Mouse (Mus musculus) myocyte (in vitro differentiated cells): ENCODE data around the gene Nr2e1. TPM values are rescaled to one million over a fixed set of nuclear protein-coding genes. Genes with fewer than 3 reads are reported as not detected.

Experiments used
- H3K27me3 ChIP-seq: one replicate; pipeline ENCODE4 v1.6.1; 2011; ENCODE audit not compliant: control insufficient read depth, insufficient read depth, insufficient read length
- H3K36me3 ChIP-seq: one replicate; pipeline ENCODE4 v1.6.1; 2011; ENCODE audit not compliant: control insufficient read depth, insufficient read depth
- H3K4me2 ChIP-seq: one replicate; pipeline ENCODE4 v1.6.1; 2011; ENCODE audit warnings: low read depth, control low read depth
- H3K4me3 ChIP-seq: one replicate; pipeline ENCODE4 v1.5.1; 2011; ENCODE audit warnings: mild to moderate bottlenecking, control low read depth, moderate library complexity
- H3K79me2 ChIP-seq: one replicate; pipeline ENCODE4 v1.6.1; 2011; ENCODE audit not compliant: control insufficient read depth, insufficient read depth
- H3ac ChIP-seq: one replicate; pipeline ENCODE4 v1.6.1; 2011; ENCODE audit not compliant: control insufficient read depth, insufficient read length
- CEBPB ChIP-seq: IDR thresholded peaks from 2 replicates; pipeline ENCODE4 v1.6.1; 2011; ENCODE audit warnings: mild to moderate bottlenecking, moderate library complexity; ENCODE audit not compliant: poor library complexity, insufficient read depth, severe bottlenecking
- E2F4 ChIP-seq: IDR thresholded peaks from one replicate; pipeline ENCODE4 v1.6.1; 2011; ENCODE audit warnings: mild to moderate bottlenecking, control low read depth, moderate library complexity; ENCODE audit not compliant: insufficient read depth
- MAX ChIP-seq: IDR thresholded peaks from one replicate; pipeline ENCODE4 v1.6.1; 2011; ENCODE audit warnings: low read depth, mild to moderate bottlenecking, control low read depth
- MYOD1 ChIP-seq, 3 experiments: IDR thresholded peaks; one replicate each; pipeline ENCODE4 v1.6.1; 2011; ENCODE audit warnings: control low read depth in 2 of 3, low read depth in 2 of 3, mild to moderate bottlenecking in 2 of 3, moderate library complexity in 1 of 3; ENCODE audit not compliant: insufficient read length in 2 of 3, control insufficient read depth in 1 of 3
- MYOG ChIP-seq, 3 experiments: IDR thresholded peaks; one replicate each; pipeline ENCODE4 v1.6.1; 2011; ENCODE audit warnings: control low read depth in 2 of 3, low read depth in 2 of 3, mild to moderate bottlenecking in 2 of 3; ENCODE audit not compliant: insufficient read length in 2 of 3, control insufficient read depth in 1 of 3, insufficient read depth in 1 of 3
- POLR2A ChIP-seq: IDR thresholded peaks from one replicate; pipeline ENCODE4 v1.6.1; 2011; ENCODE audit warnings: low read depth, mild to moderate bottlenecking, control low read depth, moderate library complexity; ENCODE audit not compliant: insufficient read length
- POLR2AphosphoS2 ChIP-seq: IDR thresholded peaks from one replicate; pipeline ENCODE4 v1.6.1; 2011; ENCODE audit warnings: low read depth, control low read depth; ENCODE audit not compliant: insufficient read length
- REST ChIP-seq: IDR thresholded peaks from one replicate; pipeline ENCODE4 v1.6.1; 2011; ENCODE audit warnings: mild to moderate bottlenecking, control low read depth, moderate library complexity; ENCODE audit not compliant: insufficient read depth, insufficient read length
- SRF ChIP-seq: IDR thresholded peaks from one replicate; pipeline ENCODE4 v1.6.1; 2011; ENCODE audit warnings: low read depth; ENCODE audit not compliant: control insufficient read depth, insufficient read length
- TCF12 ChIP-seq: IDR thresholded peaks from one replicate; pipeline ENCODE4 v1.6.1; 2011; ENCODE audit warnings: mild to moderate bottlenecking, control low read depth; ENCODE audit not compliant: poor library complexity, insufficient read depth, severe bottlenecking
- TCF3 ChIP-seq: IDR thresholded peaks from one replicate; pipeline ENCODE4 v1.6.1; 2011; ENCODE audit warnings: low read depth, control low read depth; ENCODE audit not compliant: insufficient read length
- USF1 ChIP-seq: IDR thresholded peaks from one replicate; pipeline ENCODE4 v1.6.1; 2011; ENCODE audit warnings: low read depth, mild to moderate bottlenecking, control low read depth, moderate library complexity
- polyA plus RNA-seq: library from polyadenylated mRNA; unstranded; fragments of >200 nt; fragmentation: generic; extraction: Trizol; gene quantifications from one replicate; pipeline ENCODE4 v1.2.1, GENCODE M21; 2012; ENCODE audit warnings: missing spikeins

Nr2e1 gene
- polyA plus RNA-seq, 1 experiment = not detected

DNA sequence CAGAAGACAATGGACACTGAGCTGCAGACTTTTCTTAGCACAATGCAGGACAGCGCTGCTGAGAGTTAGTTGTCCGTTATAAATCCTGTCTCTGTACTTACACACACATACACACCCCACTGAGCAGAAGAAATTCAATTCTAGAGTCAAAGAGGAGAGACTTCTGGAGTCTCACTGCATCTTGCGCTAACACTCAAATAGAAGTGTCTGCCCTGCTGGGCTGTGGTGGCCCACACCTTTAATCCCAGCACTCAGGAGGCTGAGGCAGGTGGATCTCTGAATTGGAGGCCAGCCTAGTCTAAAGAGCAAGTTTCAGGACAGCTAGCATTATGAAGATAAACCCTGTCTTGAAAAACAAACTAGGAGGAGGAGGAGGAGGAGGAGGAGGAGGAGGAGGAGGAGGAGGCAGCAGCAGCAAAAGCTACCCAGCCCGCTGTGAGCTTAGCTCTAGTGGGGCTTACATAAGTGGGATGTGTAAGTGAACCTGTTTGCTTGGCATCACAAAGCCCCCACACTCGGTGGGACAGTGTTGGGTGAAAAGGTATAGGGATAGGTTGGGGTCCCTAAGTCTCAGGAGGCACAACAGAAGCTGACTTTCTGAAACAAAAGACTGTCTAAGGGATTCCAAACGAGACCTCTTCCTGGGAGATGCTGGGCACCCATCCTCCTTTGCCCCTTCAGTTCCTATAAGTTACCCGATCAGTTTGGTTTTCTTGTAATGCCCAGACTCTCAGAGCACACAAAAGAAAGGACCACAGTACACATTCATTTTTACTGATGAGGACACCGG is 4.7 kb upstream of the Nr2e1 start:
- Histone ChIP-seq H3K79me2 (no peaks in the 10 kb centered on the region), H3K27me3 (peaks cover 97% of the 10 kb centered on the region), H3K36me3 (no peaks in the 10 kb centered on the region), H3ac (no peak overlapping the region), H3K4me2 (no peak overlapping the region), H3K4me3 (no peak overlapping the region)
- TF ChIP-seq SRF (no peak), USF1 (no peak), POLR2AphosphoS2 (no peak), MAX (no peak), MYOD1 (IDR thresholded peaks at IDR 0.05; ENCODE audit: control insufficient read depth in 1 of 3, insufficient read length in 2 of 3, low read depth in 2 of 3) (no peak), CEBPB (no peak), POLR2A (no peak), TCF3 (no peak)

GRCm38 (mm10) chr10:42585596-42586305 is 2.3 kb upstream of the Nr2e1 start:
- no peak overlapping the region for H3K4me3 ChIP-seq
- no peak overlapping the region for H3K4me2 ChIP-seq
- H3K79me2 ChIP-seq = no peaks in the 10 kb centered on the region
- no peak overlapping the region for H3ac ChIP-seq
- H3K27me3 ChIP-seq = peaks cover 97% of the 10 kb centered on the region
- TF ChIP-seq POLR2AphosphoS2 (no peak), E2F4 (no peak), MYOD1 (IDR thresholded peaks at IDR 0.05; ENCODE audit: control insufficient read depth in 1 of 3, insufficient read length in 2 of 3, low read depth in 2 of 3) (no peak), REST (no peak), TCF3 (no peak), POLR2A (no peak), TCF12 (no peak), USF1 (no peak), MAX (no peak), CEBPB (no peak), SRF (no peak), MYOG (IDR thresholded peaks at IDR 0.05; ENCODE audit: control insufficient read depth in 1 of 3, insufficient read depth in 1 of 3, insufficient read length in 2 of 3, low read depth in 2 of 3) (no peak)
- H3K36me3 ChIP-seq = no peaks in the 10 kb centered on the region

DNA sequence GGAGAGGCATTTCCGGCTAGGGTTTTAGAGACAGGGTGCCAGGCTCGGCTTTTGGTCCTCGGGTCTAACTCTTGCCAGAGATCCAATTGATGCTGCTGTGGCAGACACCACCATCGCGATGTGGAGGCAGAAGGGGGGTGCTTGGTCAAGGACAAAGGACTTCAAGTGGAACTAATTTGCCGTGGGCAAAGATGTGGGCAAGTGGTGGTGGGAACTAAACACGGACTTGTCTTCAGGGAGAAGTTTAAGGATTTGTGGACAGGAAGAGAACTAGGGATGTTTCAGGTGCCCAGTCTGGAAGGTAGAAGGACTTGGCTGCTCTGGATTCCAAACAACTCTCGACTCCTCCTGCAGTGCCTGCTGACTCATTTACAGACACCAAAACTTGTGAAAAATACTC is 1.7 kb upstream of the Nr2e1 start:
- H3K36me3 ChIP-seq = no peaks in the 10 kb centered on the region
- no peaks in the 10 kb centered on the region for H3K79me2 ChIP-seq
- H3K4me2 ChIP-seq = no peak overlapping the region
- no peak overlapping the region for H3ac ChIP-seq
- H3K4me3 ChIP-seq = no peak overlapping the region
- no peak for TF ChIP-seq SRF
- TF ChIP-seq CEBPB = no peak
- no peak for TF ChIP-seq REST
- TF ChIP-seq TCF3 = no peak
- no peak for TF ChIP-seq TCF12
- TF ChIP-seq MAX = no peak
- TF ChIP-seq POLR2A = no peak
- no peak for TF ChIP-seq E2F4
- TF ChIP-seq MYOG (IDR thresholded peaks at IDR 0.05; ENCODE audit: control insufficient read depth in 1 of 3, insufficient read depth in 1 of 3, insufficient read length in 2 of 3, low read depth in 2 of 3) = no peak
- TF ChIP-seq USF1 = no peak
- no peak for TF ChIP-seq MYOD1 (IDR thresholded peaks at IDR 0.05; ENCODE audit: control insufficient read depth in 1 of 3, insufficient read length in 2 of 3, low read depth in 2 of 3)
- no peak for TF ChIP-seq POLR2AphosphoS2
- H3K27me3 ChIP-seq = peaks cover 97% of the 10 kb centered on the region

- TF ChIP-seq POLR2AphosphoS2 = no peak
- TF ChIP-seq MYOG (IDR thresholded peaks at IDR 0.05; ENCODE audit: control insufficient read depth in 1 of 3, insufficient read depth in 1 of 3, insufficient read length in 2 of 3, low read depth in 2 of 3) = no peak
- TF ChIP-seq POLR2A = no peak
- TF ChIP-seq REST = no peak
- no peak overlapping the region for H3K4me2 ChIP-seq
- no peak overlapping the region for H3ac ChIP-seq
- H3K27me3 ChIP-seq = peaks cover 97% of the 10 kb centered on the region
- H3K4me3 ChIP-seq = no peak overlapping the region
- H3K36me3 ChIP-seq = no peaks in the 10 kb centered on the region
- no peaks in the 10 kb centered on the region for H3K79me2 ChIP-seq
Measured at GRCm38 (mm10) chr10:42584436-42584983, 1.1 kb upstream of the Nr2e1 start.

GRCm38 (mm10) chr10:42583902-42584435 is 537 bp upstream of the Nr2e1 start:
- no peak overlapping the region for H3ac ChIP-seq
- no peak overlapping the region for H3K4me3 ChIP-seq
- no peak for TF ChIP-seq CEBPB
- TF ChIP-seq POLR2A = no peak
- no peak for TF ChIP-seq E2F4
- TF ChIP-seq POLR2AphosphoS2 = no peak
- no peak for TF ChIP-seq SRF
- no peak for TF ChIP-seq TCF3
- TF ChIP-seq MYOD1 (IDR thresholded peaks at IDR 0.05; ENCODE audit: control insufficient read depth in 1 of 3, insufficient read length in 2 of 3, low read depth in 2 of 3) = no peak
- no peak for TF ChIP-seq REST
- TF ChIP-seq USF1 = no peak
- no peak for TF ChIP-seq MAX
- no peaks in the 10 kb centered on the region for H3K36me3 ChIP-seq
- no peaks in the 10 kb centered on the region for H3K79me2 ChIP-seq
- peaks cover 99% of the 10 kb centered on the region for H3K27me3 ChIP-seq
- no peak overlapping the region for H3K4me2 ChIP-seq
